Mouse (Mus musculus): Measurements from ENCODE around the gene Arhgap27.

DNA sequence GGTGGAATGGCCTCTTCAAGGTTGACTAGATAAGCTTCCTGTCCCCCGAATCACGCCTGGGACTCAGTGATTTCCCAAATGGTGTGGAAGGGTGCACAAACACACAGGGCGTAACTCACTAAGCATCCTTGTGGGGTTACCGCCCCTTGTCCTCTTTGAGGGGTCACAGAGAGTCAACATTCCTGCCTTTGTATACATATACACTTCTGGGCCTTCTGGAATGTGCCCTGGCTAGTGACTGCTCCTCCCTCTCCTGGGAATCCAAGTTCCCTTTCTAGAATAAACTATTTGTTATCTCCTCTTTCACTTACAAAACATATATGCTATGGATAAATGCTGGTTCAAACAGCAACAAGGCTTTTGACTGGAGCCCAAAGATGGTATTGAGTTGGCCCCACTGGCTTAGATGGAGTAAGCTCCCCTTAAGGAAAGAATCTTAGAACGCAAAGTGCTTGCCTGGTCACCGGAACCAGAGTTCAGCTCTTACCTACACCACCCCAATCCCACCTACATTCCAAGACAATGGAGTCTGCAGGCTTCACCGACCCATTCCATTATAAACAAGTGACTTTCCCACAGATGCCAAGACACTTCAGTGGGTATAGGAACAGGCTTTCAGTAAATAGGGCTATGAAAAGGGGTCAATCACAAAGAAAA, 24.5 kb upstream of the Arhgap27 start:
- TF ChIP-seq POLR2A (IDR thresholded peaks at IDR 0.05; ENCODE audit: insufficient read depth, low read length) (no peak), CTCF (IDR thresholded peaks at IDR 0.05; ENCODE audit: low read depth, low read length) (no peak)
